Mouse (Mus musculus): ENCODE measurements around the gene Clec2h.
"Not testable (repeated sequence)": the region's sequence is repeated elsewhere in the genome, so short reads cannot be mapped to it uniquely, and the experiment has no call there.

Gene Clec2h

DNA sequence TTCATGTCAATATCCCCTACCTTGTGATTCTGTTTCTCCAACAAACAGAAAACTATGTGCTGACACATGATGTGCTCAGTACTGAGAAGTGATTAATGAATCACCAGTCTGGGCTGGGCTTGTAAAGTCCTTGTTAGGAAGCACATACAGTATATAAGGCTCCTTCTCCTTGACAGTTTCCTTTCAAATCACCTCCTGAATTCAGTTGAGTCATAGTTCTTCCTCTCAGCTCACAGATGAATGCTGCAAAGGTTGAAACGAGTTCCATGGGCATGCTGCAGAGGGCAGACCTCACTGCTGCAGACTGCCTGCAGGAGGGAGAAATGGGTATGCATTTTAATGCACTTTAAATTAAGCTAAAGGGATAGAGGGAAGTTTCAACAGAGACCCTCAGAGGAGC, at the start of gene Clec2h:
Gene Clec2h (plus strand): TSS at position 180 of the 400 bp plus-strand sequence.
- no peak for DNase-seq (ENCODE audit: low spot score)

DNA sequence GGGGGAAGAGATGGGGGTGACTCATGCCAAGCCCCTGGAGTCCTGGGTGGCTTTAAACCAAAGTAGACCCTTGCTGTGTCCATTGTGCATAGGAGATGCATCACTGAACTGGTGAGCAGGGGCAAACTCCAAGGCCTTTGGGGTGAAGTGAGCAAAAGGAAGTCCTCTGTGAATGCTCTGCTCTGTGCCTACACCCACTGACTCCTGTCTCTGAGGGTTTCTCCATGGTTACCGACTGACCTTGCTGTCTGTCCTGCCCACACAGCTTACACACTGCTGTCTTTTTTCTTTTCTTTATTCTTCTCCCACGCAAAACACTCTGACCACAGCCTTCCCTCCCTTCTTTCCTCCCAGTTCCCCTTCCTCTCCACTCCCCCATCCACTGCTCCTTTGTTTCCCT, 39.5 kb upstream of the Clec2h start:
- DNase-seq (ENCODE audit: low spot score) = no peak

DNA sequence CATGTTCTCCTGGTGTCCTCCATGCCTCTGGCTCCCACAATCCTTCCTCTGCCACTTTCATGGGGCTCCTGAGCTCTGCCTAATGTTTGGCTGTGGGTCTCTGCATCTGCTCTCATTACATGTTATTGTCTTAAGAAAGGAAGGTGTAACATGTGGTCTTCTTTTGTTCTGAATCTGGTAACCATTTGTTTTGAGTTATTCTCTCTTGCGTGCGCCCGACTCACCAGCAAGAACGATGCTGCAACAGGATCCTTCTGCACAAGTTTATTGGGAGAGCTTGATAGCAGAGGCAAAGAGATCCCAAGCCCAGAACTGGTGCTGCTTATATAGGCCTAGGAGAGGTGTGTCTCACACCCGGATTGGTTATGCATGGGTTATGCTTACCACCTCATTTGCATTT, 38.8 kb upstream of the Clec2h start, which contains the start of gene Klrb1a:
Gene Klrb1a (minus strand): TSS at position 101 of the 400 bp plus-strand sequence.
- not testable (repeated sequence) for DNase-seq (ENCODE audit: low spot score)

DNA sequence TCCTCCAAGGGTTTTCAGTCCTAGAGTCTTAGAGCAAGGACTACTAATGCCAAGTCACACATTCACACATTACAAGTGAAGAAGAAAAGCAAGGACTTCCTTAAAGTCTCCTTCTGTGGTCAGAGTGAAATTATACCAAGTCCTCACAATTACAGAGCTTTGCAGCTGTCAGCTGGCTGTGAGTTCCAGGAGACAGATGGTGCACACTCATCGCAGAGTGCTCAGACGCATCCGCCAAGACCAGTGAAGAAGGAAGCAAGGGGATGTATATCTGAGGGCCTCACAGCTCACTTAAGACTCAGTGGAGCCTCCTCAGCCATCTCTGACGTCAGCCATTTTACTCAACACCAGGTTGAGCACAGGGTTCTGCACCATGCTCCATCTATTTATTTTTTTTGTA, 37.8 kb upstream of the Clec2h start:
- no peak for DNase-seq (ENCODE audit: low spot score)

DNA sequence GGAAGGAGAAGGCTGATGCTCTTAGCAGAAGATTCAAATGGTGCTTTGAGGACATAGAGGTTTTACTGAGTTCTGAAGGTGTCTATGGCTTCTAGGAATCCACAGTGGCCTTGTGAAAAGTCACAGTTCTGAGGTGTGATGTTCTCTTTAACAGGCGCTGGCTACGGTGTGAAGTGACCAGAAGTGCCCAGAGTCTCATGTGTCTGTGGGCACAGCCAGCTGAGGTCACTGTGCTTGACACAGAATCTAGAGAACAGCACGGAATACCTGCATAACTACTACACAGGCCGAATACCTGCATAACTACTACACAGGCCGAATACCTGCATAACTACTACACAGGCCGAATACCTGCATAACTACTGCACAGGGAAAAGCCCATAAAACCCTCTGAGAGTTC, 36.9 kb upstream of the Clec2h start:
- DNase-seq (ENCODE audit: low spot score) = not testable (repeated sequence)

DNA sequence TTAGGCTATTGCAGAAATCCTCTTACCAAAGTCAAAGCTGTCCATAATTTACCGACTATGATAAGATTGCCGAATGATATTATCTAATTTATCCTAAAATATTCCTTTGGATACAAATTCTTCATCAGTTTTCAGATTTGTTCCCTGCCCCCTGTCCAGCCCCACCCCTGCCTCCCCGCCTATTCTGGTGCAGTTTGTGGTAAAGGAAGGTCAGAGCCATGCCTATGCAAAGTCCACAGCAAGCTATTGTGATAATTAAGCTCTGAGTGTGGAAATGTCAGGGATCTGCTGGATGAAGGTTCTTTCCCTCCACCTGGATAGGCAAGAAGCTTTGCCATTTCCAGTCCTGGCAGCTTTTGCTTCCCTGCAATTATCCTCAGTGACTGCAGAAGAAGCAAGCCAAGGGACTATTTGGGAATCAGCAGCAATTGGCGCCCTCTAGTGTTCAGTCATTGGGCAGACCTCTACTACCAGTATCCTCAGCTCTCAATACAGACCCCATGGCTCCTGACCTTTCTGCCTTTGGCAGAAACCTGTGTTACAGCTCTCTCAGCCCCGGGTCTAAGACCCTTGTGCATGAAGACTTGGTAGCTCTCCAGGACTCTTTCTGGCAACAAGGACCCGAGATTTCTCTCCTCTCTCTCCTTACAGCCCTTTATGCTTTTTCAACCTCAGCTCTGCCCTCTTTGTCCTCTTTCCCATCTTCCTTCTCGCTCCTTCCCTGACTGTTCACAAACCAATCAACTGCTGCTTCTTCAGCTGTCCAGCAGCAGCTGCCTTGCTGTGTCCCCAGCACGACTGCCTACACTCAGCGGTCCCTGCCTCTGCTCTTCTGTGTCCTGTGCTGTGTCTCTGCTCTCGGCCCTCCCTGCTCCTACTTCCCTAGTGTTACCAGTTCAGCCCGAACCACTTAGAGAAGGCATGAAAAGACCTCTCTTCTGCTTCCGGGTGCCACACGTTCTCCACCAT, 32.1 kb upstream of the Clec2h start:
- DNase-seq (ENCODE audit: low spot score) = peak; percentile 81

DNA sequence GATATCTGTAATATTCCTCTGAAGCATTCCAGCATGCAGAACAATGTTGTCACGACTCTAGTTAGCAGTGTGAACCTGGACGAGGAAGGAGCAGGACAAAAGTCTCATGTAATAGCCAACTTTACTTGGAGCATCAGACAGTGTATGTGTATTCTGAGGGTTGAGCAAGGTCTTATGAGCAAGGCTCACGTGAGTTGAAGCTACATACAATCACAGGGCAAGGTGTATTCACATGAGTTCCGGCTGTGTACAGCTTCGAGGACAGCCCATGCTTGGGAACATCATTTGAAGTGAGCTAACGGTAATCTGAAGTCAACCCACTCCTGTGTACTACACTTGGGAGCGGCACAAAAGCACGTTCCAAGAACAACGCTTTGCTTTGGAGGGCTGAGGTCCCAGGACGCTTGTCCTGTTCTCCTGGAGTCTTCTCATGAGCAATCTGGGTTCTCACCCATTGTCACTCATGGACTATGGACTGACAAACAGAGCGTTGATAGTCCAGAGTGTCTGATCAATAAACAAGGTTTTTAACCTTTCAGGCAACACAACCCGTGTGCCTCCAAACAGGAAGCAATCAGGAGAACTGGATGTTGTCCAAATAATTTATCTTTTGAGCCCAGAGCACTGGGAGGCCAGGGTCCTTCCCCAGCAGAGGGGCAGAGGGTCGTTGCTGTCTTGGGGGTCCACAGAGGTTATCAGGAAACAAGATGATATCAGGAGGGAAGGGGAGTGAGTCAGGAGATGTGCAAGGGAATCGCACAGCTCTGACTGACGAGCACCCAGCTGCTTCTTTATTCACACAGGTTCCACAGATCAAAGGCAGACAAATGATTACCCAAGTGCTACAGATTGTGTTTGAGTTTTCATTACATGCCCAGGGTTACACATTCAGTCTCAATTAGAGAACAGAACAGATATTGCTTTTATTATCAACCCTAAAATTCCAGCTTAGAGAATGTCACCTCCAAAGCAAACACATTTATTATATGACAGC, 31.0 kb upstream of the Clec2h start:
- not testable (repeated sequence) for DNase-seq (ENCODE audit: low spot score)

DNA sequence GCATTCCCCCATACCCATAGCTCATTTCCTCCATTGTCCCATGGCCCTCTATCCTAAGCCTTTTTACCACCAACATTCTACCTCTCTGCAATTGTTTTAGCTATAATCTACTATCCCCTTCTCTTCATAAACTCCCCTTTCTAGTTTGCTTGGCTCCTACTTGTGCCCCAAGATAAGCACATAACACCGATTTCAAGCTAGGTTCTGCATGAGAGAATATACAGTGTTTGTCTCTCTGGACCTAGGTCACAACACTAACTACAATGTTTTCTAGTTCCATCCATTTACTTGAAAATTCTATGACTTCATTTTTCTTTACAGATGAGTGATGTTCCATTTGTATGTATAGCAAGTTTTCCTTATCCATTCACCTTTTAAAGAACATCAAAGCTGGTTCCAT, 21.5 kb upstream of the Clec2h start:
- no peak for DNase-seq (ENCODE audit: low spot score)

DNA sequence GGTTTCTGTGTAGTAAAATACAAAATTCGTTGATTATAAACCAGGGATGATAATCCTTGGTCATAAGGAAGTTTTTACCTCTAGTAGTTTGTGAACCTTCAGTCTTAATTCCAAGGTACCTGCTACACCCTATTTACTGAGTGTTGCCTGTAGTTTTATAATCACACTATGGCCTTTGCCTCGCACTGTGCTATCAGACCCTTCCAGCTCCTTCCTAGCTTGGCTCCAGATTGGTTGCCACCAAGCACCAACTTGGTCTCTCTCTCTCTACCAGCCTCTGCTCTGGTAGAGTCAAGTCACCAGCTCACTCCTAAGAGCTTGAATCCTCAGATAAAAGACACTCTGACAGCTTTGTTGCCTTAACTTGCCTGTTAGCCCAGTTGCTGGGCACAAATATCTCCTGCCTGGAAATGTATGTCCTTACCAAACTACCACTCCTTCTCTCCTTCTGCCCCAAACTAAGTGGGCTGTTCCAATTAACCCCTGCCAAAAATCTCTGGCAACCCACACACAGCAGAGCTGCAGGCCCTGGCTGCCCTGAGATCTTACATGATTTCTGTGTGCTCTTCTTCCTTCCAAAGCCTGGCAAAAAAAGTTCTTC, 21.0 kb upstream of the Clec2h start:
- no peak for DNase-seq (ENCODE audit: low spot score)

DNA sequence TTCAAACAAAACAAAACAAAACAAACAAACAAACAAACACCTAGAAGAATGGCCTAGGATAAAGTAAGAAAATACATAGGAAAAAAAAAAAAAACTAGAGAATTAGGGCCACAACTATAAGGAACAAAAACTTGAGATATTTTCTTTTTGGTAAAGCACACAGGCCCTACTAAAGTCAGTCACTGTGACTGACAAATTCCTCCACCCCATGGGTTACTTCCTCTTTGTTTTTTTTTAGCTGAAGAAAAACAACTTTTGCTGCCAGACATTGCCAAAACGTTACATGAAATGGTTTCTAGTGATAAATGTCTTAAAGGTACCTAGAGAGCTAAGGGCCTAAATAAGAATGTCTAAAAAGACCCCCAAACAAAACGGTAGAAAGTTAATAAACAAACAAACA, 18.2 kb upstream of the Clec2h start:
- no peak for DNase-seq (ENCODE audit: low spot score)

DNA sequence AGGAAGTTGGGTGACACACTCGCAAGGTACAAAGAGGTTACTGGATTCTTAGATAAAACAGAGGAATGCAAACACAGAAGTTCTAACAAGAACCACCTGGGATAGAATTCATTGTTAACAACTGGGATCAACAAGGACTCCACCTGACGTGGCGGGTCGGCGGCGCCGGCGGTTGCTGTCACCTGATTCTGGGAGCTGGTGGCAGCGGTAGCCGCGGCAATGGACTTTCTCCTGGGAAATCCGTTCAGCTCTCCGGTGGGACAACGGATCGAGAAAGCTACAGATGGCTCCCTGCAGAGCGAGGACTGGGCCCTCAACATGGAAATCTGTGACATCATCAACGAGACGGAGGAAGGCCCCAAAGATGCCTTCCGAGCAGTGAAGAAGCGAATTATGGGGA, 17.5 kb upstream of the Clec2h start:
- not testable (repeated sequence) for DNase-seq (ENCODE audit: low spot score)

DNA sequence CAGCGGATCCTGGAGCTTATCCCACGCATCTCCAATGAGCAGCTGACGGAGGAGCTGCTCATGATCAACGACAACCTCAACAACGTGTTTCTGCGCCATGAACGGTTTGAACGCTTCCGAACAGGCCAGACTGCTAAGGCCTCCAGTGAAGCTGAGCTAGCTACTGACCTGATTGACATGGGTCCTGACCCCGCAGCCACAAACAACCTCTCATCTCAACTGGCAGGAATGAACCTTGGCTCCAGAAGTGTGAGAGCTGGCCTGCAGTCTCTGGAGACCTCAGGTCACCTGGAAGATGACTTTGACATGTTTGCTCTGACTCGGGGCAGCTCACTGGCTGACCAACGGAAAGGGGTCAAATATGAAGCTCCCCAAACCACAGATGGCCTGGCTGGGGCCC, 16.5 kb upstream of the Clec2h start:
- DNase-seq (ENCODE audit: low spot score) = not testable (repeated sequence)

DNA sequence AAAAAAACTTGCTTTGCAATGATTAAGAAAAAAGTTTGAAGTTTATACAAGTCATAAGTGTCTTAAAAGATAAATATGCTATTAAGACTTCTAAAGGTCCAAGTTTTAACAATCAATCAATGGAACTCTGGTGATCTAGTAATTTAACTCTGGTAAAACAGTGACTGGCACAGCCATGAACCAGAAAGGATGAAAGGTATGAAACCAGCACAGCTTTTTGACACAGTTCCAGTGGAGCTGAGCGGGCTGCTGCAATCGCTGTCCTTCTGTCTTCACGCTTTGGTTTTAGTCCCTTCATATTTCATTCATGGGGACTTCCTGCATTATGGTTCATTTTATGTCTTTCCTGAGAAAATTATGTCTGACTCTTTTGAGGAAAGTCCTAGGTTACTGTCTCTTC, 12.5 kb upstream of the Clec2h start:
- DNase-seq (ENCODE audit: low spot score) = no peak

DNA sequence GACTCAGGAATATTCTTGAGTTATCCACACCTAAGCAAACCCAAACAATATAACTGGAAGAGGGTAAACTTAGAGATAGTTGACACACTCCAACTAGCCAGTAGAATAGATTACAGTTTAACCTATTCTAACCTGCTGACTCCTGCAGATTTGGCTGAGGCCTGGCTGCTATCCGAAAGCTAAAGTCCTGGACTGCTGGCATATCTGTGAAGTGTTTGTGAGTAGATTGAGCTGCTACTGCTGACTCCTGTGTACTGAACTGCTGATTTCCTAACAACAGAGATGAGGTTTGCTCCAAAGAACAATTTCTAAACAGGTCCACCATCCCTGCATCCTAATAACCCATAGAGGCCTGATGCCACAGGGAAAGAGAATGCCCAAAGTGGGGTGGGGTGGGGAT, 12.0 kb upstream of the Clec2h start:
- no peak for DNase-seq (ENCODE audit: low spot score)

DNA sequence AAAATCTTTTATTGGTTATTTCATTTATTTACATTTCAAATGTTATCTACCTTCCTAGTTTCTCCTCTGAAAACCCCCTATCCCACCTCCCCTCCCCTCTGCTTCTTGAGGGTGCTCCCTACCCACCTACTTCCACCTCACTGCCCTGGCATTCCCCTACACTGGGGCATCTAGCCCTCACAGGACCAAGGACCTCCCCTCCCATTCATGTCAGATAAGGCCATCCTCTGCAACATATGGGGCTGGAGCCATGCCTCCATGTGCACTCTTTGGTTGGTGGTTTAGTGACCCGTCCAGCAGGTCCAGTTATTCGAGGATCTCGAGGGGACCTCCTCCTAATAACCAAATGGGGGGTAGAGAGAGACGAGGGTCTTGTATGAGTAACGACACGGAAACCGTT, 11.4 kb upstream of the Clec2h start:
- not testable (repeated sequence) for DNase-seq (ENCODE audit: low spot score)

DNA sequence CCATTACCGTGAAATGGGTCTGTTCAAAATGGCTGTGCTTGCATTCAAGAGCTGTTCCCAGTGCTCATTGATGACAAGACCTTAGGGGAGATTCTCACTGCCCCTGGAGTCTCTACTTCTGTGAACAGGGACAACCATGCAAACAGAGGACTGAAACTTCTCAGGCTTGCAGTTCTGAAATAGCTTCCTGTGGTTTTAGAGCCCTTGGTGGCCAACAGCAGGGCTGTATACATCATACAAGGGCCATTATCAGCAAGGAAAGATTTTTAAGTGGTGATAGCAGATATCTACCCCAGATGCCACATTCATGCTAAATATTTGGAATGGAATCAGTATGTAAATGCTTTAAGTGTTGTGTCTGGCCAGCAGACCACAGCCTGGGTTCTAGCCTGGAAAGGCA, 9.2 kb upstream of the Clec2h start:
- DNase-seq (ENCODE audit: low spot score) = no peak

DNA sequence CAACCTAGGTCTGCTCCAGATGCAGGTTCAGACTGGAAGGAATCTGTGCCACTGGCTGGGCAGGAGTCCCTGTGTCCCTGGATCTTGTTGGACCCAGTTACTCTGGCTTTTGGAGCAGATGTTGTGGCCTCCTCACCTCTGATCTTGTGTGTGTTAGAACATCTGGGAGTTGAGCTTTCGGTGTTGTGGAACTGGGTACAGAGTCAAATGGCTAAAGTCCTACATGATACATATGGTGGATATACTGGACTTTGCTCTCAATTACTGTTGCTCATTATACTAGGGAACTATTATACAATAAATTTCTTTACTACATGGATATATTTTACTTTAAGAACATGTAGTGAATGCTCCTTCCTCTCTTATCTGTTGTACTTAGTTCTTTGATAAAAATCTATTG, 936 bp upstream of the Clec2h start:
- no peak for DNase-seq (ENCODE audit: low spot score)

DNA sequence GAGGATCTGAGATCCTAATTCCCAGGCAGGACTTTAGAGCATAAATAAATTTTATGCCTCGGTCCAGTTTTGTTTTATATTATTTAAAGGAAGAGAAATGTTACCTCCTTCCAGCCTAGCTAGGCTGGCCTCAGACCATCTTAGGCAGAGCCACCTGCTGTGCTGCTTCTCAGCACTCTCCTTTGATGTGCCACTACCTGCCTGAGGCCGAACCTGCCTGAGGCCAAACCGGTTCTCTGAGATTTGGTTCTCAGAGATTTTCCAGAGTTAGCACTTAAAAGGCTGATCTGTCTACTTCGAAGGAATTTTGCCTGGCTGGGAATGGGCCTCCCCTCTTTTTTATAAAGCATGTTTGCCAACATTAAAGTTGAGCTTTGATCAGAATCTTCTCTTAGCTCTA, 7.8 kb downstream of the Clec2h start:
- no peak for DNase-seq (ENCODE audit: low spot score)

DNA sequence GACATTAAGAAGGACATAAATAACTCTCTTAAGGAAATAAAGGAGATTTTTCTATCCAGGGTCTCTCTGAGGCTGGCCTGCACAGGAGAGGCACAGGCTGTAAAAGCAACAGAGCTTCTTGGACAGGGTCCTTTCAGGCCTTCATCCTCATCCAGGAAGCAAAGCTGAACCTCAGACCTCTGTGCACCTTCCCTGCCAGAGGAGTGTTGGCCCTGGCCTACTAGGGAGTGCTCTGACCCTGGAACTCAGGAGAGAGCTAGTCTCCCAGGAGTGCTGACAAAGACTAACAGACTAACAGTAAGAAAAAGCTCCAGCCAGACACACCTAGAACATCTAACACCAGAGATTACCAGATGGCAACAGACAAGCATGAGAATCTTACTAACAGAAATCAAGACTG, 17.4 kb downstream of the Clec2h start:
- DNase-seq (ENCODE audit: low spot score) = no peak

DNA sequence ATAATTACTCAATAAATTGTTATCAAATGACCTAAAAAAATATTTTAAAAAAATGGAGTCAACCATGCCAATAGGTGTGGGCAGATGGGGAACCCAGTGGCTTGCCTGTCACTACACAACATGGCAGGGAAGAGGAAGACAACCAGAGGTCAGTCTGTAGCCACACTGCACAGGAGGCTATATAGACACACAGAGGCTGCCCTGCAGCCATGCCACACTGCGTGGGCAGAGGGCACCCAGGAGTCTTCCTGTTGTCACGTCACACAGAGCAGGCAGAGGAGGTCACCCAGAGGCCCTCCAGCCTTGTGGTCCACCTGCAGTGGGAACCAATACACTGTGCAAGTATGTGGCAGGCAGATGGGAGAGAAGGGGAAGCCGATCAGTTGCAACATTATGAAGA, 39.5 kb downstream of the Clec2h start:
- DNase-seq (ENCODE audit: low spot score) = no peak

DNA sequence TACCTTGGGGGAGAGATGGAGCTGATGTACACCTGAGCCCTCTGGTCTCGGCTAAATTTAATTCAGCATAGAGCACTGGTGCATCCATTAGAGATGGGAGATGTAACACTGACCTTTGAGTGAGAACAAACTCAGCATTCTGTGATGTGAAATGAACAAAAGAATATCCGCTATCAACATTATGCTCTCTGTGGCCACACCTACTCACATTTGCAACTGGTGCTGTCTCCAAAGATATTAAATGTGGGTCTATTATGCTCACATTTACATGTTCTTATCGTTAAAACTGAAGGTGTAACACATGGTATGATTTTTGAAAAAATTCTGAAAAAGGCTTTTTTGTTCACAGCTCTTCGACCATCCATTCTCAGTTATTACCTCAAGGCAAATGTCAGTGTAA, 60.8 kb downstream of the Clec2h start, which contains the start of gene Klrb1:
Gene Klrb1 (minus strand): TSS at position 101 of the 400 bp plus-strand sequence.
- DNase-seq (ENCODE audit: low spot score) = no peak
